Mouse (Mus musculus) heart, embryonic 11.5 days (tissue): ENCODE data around the gene Scaf8. TPM values are rescaled to one million over a fixed set of nuclear protein-coding genes. Genes with fewer than 3 reads are reported as not detected.
"Not testable (repeated sequence)": the region's sequence is repeated elsewhere in the genome, so short reads cannot be mapped to it uniquely, and the experiment has no call there.

Experiments used
- ATAC-seq: fragments of 200-750 bp; cut with Nextera tagmentation; replicated peaks from 2 replicates; pipeline ENCODE4 v1.8.0; 2017; ENCODE audit warnings: moderate library complexity; ENCODE audit not compliant: insufficient number of reproducible peaks, low FRiP score, low TSS enrichment
- H3K27ac ChIP-seq: fragments of 300-500 bp; sonication (generic); 2 replicates; pipeline ENCODE4 v1.5.1; 2014; ENCODE audit warnings: mild to moderate bottlenecking, low read depth, low read length
- H3K27me3 ChIP-seq: fragments of 300-500 bp; sonication (generic); 2 replicates; pipeline ENCODE4 v1.6.1; 2014; ENCODE audit warnings: mild to moderate bottlenecking, low read length, mixed read lengths; ENCODE audit not compliant: control insufficient read depth, insufficient read depth
- H3K36me3 ChIP-seq: fragments of 300-500 bp; sonication (generic); 2 replicates; pipeline ENCODE4 v1.6.1; 2014; ENCODE audit warnings: mild to moderate bottlenecking, low read length, moderate library complexity, mixed read lengths; ENCODE audit not compliant: control insufficient read depth, insufficient read depth
- H3K4me1 ChIP-seq: fragments of 300-500 bp; sonication (generic); 2 replicates; pipeline ENCODE4 v1.6.1; 2014; ENCODE audit warnings: low read length; ENCODE audit not compliant: control insufficient read depth, insufficient read depth
- H3K4me2 ChIP-seq: fragments of 300-500 bp; sonication (generic); 2 replicates; pipeline ENCODE4 v1.6.1; 2014; ENCODE audit warnings: mild to moderate bottlenecking, moderate library complexity
- H3K4me3 ChIP-seq: fragments of 300-500 bp; sonication (generic); 2 replicates; pipeline ENCODE4 v1.5.1; 2014; ENCODE audit warnings: low read depth, low read length
- H3K9ac ChIP-seq: fragments of 300-500 bp; sonication (generic); 2 replicates; pipeline ENCODE4 v1.6.1; 2014; ENCODE audit warnings: mild to moderate bottlenecking, low read depth, low read length, moderate library complexity
- H3K9me3 ChIP-seq: fragments of 300-500 bp; sonication (generic); replicated peaks from 2 replicates; pipeline ENCODE4 v1.6.1; 2016; ENCODE audit warnings: low read length; ENCODE audit not compliant: control insufficient read depth
- WGBS: fragments of 180-500 bp; shearing (Covaris S2); extraction: QIAGEN DNeasy Blood & Tissue Kit; methylation state at CpG from one replicate; pipeline ENCODE4 v1.1.7; 2014; ENCODE audit not compliant: insufficient replicate concordance; 5-methylcytosine and 5-hydroxymethylcytosine counted together
- polyA plus RNA-seq: library from polyadenylated mRNA; unstranded; fragments of >200 nt; fragmentation: Nextera tagmentation; extraction: Ambion mirVana; gene quantifications from 2 replicates; pipeline ENCODE4 v1.2.1, GENCODE M21; 2014

The Scaf8 gene
- polyA plus RNA-seq, 1 experiment from 2014 or later, result 20.6 TPM

- not testable (repeated sequence) for ATAC-seq, H3K9me3 ChIP-seq, H3K27me3 ChIP-seq, H3K36me3 ChIP-seq, H3K9ac ChIP-seq, H3K4me1 ChIP-seq, H3K27ac ChIP-seq
- Histone ChIP-seq H3K4me2 (peak overlapping the region; percentile 44), H3K4me3 (peak overlapping the region; percentile 30)
- WGBS, result 5% methylated on average over 25 of the region's 25 CpGs
Measured at GRCm38 (mm10) chr17:3082756-3083749, 31.7 kb upstream of the Scaf8 start.

GRCm38 (mm10) chr17:3083886-3084550, 30.8 kb upstream of the Scaf8 start:
- WGBS, result under 1% methylated on average over 36 of the region's 40 CpGs
- H3K4me1 ChIP-seq, result no peaks in the 10 kb centered on the region
- no peaks in the 10 kb centered on the region for H3K9me3 ChIP-seq
- H3K4me3 ChIP-seq, result peak overlapping the region; percentile 54
- ATAC-seq, result peak; percentile 55
- peak overlapping the region; percentile 69; the same call in 1 of the 2 replicates for H3K9ac ChIP-seq
- H3K27me3 ChIP-seq, result no peaks in the 10 kb centered on the region
- peak overlapping the region; percentile 74 for H3K4me2 ChIP-seq
- no peaks in the 10 kb centered on the region for H3K36me3 ChIP-seq
- H3K27ac ChIP-seq, result peak overlapping the region; percentile 92

GRCm38 (mm10) chr17:3084551-3084930, 30.2 kb upstream of the Scaf8 start:
- Histone ChIP-seq H3K27me3 (no peaks in the 10 kb centered on the region), H3K4me1 (no peaks in the 10 kb centered on the region), H3K9me3 (no peaks in the 10 kb centered on the region), H3K36me3 (no peaks in the 10 kb centered on the region), H3K4me2 (peak overlapping the region; percentile 74), H3K27ac (peak overlapping the region; percentile 92), H3K4me3 (peak overlapping the region; percentile 54), H3K9ac (peak overlapping the region; percentile 69)
- under 1% methylated on average over 31 of the region's 31 CpGs for WGBS
- peak; percentile 16; the same call in 1 of the 2 replicates for ATAC-seq

- Histone ChIP-seq H3K4me3 (peak overlapping the region; percentile 54), H3K36me3 (no peaks in the 10 kb centered on the region), H3K4me1 (no peaks in the 10 kb centered on the region), H3K9ac (no peak overlapping the region; the same call in 1 of the 2 replicates), H3K27me3 (no peaks in the 10 kb centered on the region), H3K4me2 (peak overlapping the region; percentile 74), H3K27ac (no peak overlapping the region), H3K9me3 (no peaks in the 10 kb centered on the region)
- ATAC-seq, result no peak
- 57% methylated on average over 3 of the region's 3 CpGs for WGBS
Measured at GRCm38 (mm10) chr17:3085152-3085551, 29.6 kb upstream of the Scaf8 start.

GRCm38 (mm10) chr17:3092682-3093081, 22.1 kb upstream of the Scaf8 start:
- 53% methylated on average over 4 of the region's 4 CpGs for WGBS
- H3K9me3 ChIP-seq, result no peaks in the 10 kb centered on the region
- no peaks in the 10 kb centered on the region for H3K36me3 ChIP-seq
- H3K4me1 ChIP-seq, result no peaks in the 10 kb centered on the region
- no peak overlapping the region for H3K27ac ChIP-seq
- no peak overlapping the region for H3K4me2 ChIP-seq
- no peak overlapping the region for H3K4me3 ChIP-seq
- no peak overlapping the region for H3K9ac ChIP-seq
- H3K27me3 ChIP-seq, result no peaks in the 10 kb centered on the region
- ATAC-seq, result no peak

- H3K27me3 ChIP-seq, H3K27ac ChIP-seq, H3K4me1 ChIP-seq, H3K36me3 ChIP-seq, H3K4me2 ChIP-seq, H3K9me3 ChIP-seq, H3K4me3 ChIP-seq, ATAC-seq, H3K9ac ChIP-seq: not testable (repeated sequence)
- WGBS, result 82% methylated on average over 1 of the region's 1 CpGs
Measured at GRCm38 (mm10) chr17:3099273-3099672, 15.5 kb upstream of the Scaf8 start.

- Histone ChIP-seq H3K27me3 (no peaks in the 10 kb centered on the region), H3K36me3 (no peaks in the 10 kb centered on the region), H3K4me2 (peak overlapping the region; percentile 81), H3K4me1 (no peaks in the 10 kb centered on the region; the same call in 1 of the 2 replicates), H3K27ac (0 out of 2 replicates have a peak overlapping the region, but pooled peaks have one; percentile 15), H3K9ac (peak overlapping the region; percentile 70), H3K9me3 (no peaks in the 10 kb centered on the region), H3K4me3 (peak overlapping the region; percentile 38)
- peak; percentile 93 for ATAC-seq
- WGBS, result under 1% methylated on average over 14 of the region's 14 CpGs
Measured at GRCm38 (mm10) chr17:3102336-3103165, 12.2 kb upstream of the Scaf8 start.
